Mouse (Mus musculus) forebrain, embryonic 15.5 days (tissue): Measurements from ENCODE around the gene Kcnh6. TPM values are rescaled to one million over a fixed set of nuclear protein-coding genes. Genes with fewer than 3 reads are reported as not detected.

Experiments
- ATAC-seq: fragments of 200-750 bp; cut with Nextera tagmentation; replicated peaks from 2 replicates; pipeline ENCODE4 v1.8.0; 2017; ENCODE audit warnings: mild to moderate bottlenecking, moderate TSS enrichment, moderate library complexity
- H3K27ac ChIP-seq: fragments of 300-500 bp; sonication (generic); replicated peaks from 2 replicates; pipeline ENCODE4 v1.5.1; 2015; ENCODE audit warnings: mild to moderate bottlenecking, inconsistent platforms
- H3K27me3 ChIP-seq: fragments of 300-500 bp; sonication (generic); 2 replicates; pipeline ENCODE4 v1.6.1; 2015; ENCODE audit warnings: inconsistent platforms
- H3K36me3 ChIP-seq: fragments of 300-500 bp; sonication (generic); 2 replicates; pipeline ENCODE4 v1.6.1; 2015; ENCODE audit warnings: mild to moderate bottlenecking, inconsistent platforms
- H3K4me1 ChIP-seq: fragments of 300-500 bp; sonication (generic); 2 replicates; pipeline ENCODE4 v1.6.1; 2015; ENCODE audit warnings: inconsistent platforms
- H3K4me2 ChIP-seq: fragments of 300-500 bp; sonication (generic); replicated peaks from 2 replicates; pipeline ENCODE4 v1.6.1; 2015; ENCODE audit warnings: mild to moderate bottlenecking, inconsistent platforms
- H3K4me3 ChIP-seq: fragments of 300-500 bp; sonication (generic); 2 replicates; pipeline ENCODE4 v1.5.1; 2015; ENCODE audit warnings: mild to moderate bottlenecking, inconsistent platforms
- H3K9ac ChIP-seq: fragments of 300-500 bp; sonication (generic); replicated peaks from 2 replicates; pipeline ENCODE4 v1.6.1; 2015; ENCODE audit warnings: mild to moderate bottlenecking, inconsistent platforms
- H3K9me3 ChIP-seq: fragments of 300-500 bp; sonication (generic); 2 replicates; pipeline ENCODE4 v1.6.1; 2016; ENCODE audit warnings: inconsistent platforms
- WGBS: fragments of 180-500 bp; shearing (Covaris S2); methylation state at CpG from one replicate; pipeline ENCODE4 v1.1.7; 2015; ENCODE audit warnings: mixed read lengths; 5-methylcytosine and 5-hydroxymethylcytosine counted together
- polyA plus RNA-seq: library from polyadenylated mRNA; unstranded; fragments of >200 nt; fragmentation: Nextera tagmentation; extraction: Ambion mirVana; gene quantifications from 2 replicates; pipeline ENCODE4 v1.2.1, GENCODE M21; 2015

The Kcnh6 gene
- polyA plus RNA-seq, 1 experiment from 2014 or later: 0.57 TPM

DNA sequence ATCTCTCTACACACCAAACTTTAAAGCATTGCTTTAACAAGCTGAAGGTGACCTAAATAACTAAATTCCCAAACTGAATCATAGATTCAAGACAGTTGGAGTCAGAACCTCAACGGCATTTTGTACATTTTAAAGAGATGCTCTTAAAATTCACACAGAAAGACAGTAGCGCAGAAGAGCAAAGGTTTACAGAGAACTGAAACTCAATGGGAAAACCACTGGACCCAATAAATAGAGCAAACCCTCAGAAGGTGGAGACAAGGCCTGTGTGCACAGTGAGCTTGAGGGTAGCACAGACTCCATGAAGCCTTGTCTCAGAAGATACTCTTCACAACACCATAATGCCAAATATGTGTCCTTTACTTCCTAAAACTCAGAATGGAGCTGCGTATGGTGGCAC lies 37.9 kb downstream of the Kcnh6 start:
- Histone ChIP-seq H3K4me3 (no peak overlapping the region), H3K4me1 (0 out of 2 replicates have a peak, but pooled peaks cover under 1% of the 10 kb centered on the region), H3K27ac (no peak overlapping the region), H3K27me3 (no peaks in the 10 kb centered on the region), H3K9me3 (no peaks in the 10 kb centered on the region), H3K36me3 (peaks cover 33% of the 10 kb centered on the region), H3K9ac (no peak overlapping the region), H3K4me2 (no peak overlapping the region)
- 97% methylated on average over 3 of the region's 3 CpGs for WGBS
- no peak for ATAC-seq

- H3K9me3 ChIP-seq: no peaks in the 10 kb centered on the region
- H3K4me3 ChIP-seq: no peak overlapping the region
- H3K36me3 ChIP-seq: peaks cover 41% of the 10 kb centered on the region
- no peak for ATAC-seq
- H3K27ac ChIP-seq: no peak overlapping the region
- H3K9ac ChIP-seq: no peak overlapping the region
- H3K27me3 ChIP-seq: no peaks in the 10 kb centered on the region
- H3K4me2 ChIP-seq: no peak overlapping the region
- WGBS: 86% methylated on average over 9 of the region's 9 CpGs
- H3K4me1 ChIP-seq: no peaks in the 10 kb centered on the region
Measured at GRCm38 (mm10) chr11:106046584-106046983, 38.7 kb downstream of the Kcnh6 start.

DNA sequence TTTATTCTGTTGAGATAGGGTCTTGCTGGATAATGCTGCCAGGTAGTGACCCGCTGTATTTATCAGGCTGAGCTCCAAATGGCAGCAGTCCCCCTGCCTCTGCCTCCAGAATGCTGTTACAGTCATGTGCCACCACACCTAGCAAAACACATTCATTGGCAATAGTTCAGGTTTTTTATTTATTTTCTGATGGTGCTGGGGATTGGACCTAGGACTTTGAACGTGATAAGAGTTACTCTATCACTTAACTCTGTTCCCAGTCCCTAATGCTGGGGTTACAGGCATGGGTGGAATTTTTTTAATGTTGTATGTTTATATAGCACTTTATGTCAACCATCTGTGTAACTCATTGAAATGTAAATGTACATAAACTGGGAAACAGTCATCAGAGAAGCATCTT lies 46.0 kb downstream of the Kcnh6 start:
- ATAC-seq: no peak
- Histone ChIP-seq H3K4me1 (no peaks in the 10 kb centered on the region), H3K9me3 (no peaks in the 10 kb centered on the region), H3K27me3 (no peaks in the 10 kb centered on the region), H3K4me3 (no peak overlapping the region), H3K9ac (no peak overlapping the region), H3K27ac (no peak overlapping the region), H3K36me3 (peaks cover 94% of the 10 kb centered on the region), H3K4me2 (no peak overlapping the region)
- WGBS: 93% methylated on average over 2 of the region's 2 CpGs

DNA sequence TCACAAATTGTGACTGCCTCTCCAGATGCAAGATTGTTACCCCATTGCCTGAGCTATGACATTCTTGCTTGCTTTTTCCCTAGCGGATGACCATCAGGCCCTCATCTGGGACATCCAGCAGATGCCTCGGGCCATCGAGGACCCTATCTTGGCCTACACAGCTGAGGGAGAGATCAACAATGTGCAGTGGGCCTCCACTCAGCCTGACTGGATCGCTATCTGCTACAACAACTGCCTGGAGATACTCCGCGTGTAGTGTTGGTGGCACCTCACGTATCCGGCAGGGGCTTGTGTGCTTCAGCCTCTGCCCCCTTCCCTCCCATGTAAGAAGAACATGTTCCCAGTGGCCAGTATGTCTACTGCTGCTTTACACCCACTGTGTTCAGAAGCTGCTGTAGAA lies 46.7 kb downstream of the Kcnh6 start:
- Histone ChIP-seq H3K4me2 (no peak overlapping the region), H3K36me3 (peaks cover 95% of the 10 kb centered on the region), H3K27ac (no peak overlapping the region), H3K4me3 (no peak overlapping the region), H3K27me3 (no peaks in the 10 kb centered on the region), H3K9me3 (no peaks in the 10 kb centered on the region), H3K9ac (no peak overlapping the region), H3K4me1 (no peaks in the 10 kb centered on the region)
- no peak for ATAC-seq
- 96% methylated on average over 8 of the region's 8 CpGs for WGBS

- Histone ChIP-seq H3K9ac (no peak overlapping the region), H3K27me3 (no peaks in the 10 kb centered on the region), H3K36me3 (peaks cover 96% of the 10 kb centered on the region), H3K4me2 (no peak overlapping the region), H3K9me3 (no peaks in the 10 kb centered on the region), H3K27ac (no peak overlapping the region), H3K4me1 (no peaks in the 10 kb centered on the region), H3K4me3 (no peak overlapping the region)
- ATAC-seq: no peak
- WGBS: 93% methylated on average over 6 of the region's 6 CpGs
Measured at GRCm38 (mm10) chr11:106055341-106055740, 47.4 kb downstream of the Kcnh6 start.

- no peak overlapping the region for H3K27ac ChIP-seq
- no peak overlapping the region for H3K4me3 ChIP-seq
- H3K9ac ChIP-seq: no peak overlapping the region
- no peaks in the 10 kb centered on the region for H3K27me3 ChIP-seq
- peaks cover 82% of the 10 kb centered on the region for H3K36me3 ChIP-seq
- no peaks in the 10 kb centered on the region for H3K9me3 ChIP-seq
- no peak overlapping the region for H3K4me2 ChIP-seq
- WGBS: 92% methylated on average over 8 of the region's 8 CpGs
- no peaks in the 10 kb centered on the region for H3K4me1 ChIP-seq
- no peak for ATAC-seq
Measured at GRCm38 (mm10) chr11:106056819-106057491, 49.0 kb downstream of the Kcnh6 start.

GRCm38 (mm10) chr11:106058020-106058419 lies 50.1 kb downstream of the Kcnh6 start:
- Histone ChIP-seq H3K9me3 (no peaks in the 10 kb centered on the region), H3K36me3 (peaks cover 72% of the 10 kb centered on the region), H3K4me2 (no peak overlapping the region), H3K27me3 (no peaks in the 10 kb centered on the region), H3K9ac (no peak overlapping the region), H3K4me3 (no peak overlapping the region), H3K27ac (no peak overlapping the region), H3K4me1 (no peaks in the 10 kb centered on the region)
- 70% methylated on average over 8 of the region's 8 CpGs for WGBS
- no peak for ATAC-seq

- Histone ChIP-seq H3K36me3 (peaks cover 47% of the 10 kb centered on the region), H3K27me3 (no peaks in the 10 kb centered on the region), H3K27ac (no peak overlapping the region), H3K9me3 (no peaks in the 10 kb centered on the region), H3K4me3 (no peak overlapping the region), H3K4me2 (no peak overlapping the region), H3K4me1 (no peaks in the 10 kb centered on the region), H3K9ac (no peak overlapping the region)
- no peak for ATAC-seq
- WGBS: 91% methylated on average over 1 of the region's 1 CpGs
Measured at GRCm38 (mm10) chr11:106060549-106060948, 52.6 kb downstream of the Kcnh6 start.

- Histone ChIP-seq H3K27ac (no peak overlapping the region), H3K9me3 (no peaks in the 10 kb centered on the region), H3K4me1 (peaks cover 1% of the 10 kb centered on the region), H3K9ac (no peak overlapping the region), H3K27me3 (no peaks in the 10 kb centered on the region), H3K4me2 (no peak overlapping the region), H3K4me3 (no peak overlapping the region), H3K36me3 (peaks cover 39% of the 10 kb centered on the region)
- WGBS: 90% methylated on average over 1 of the region's 1 CpGs
- no peak for ATAC-seq
Measured at GRCm38 (mm10) chr11:106061311-106061710, 53.4 kb downstream of the Kcnh6 start.

GRCm38 (mm10) chr11:106063756-106064155 lies 55.8 kb downstream of the Kcnh6 start:
- Histone ChIP-seq H3K4me3 (no peak overlapping the region), H3K9me3 (no peaks in the 10 kb centered on the region), H3K27ac (no peak overlapping the region), H3K9ac (no peak overlapping the region), H3K4me1 (peaks cover 14% of the 10 kb centered on the region), H3K36me3 (peaks cover 15% of the 10 kb centered on the region), H3K4me2 (no peak overlapping the region), H3K27me3 (no peaks in the 10 kb centered on the region)
- ATAC-seq: no peak
- WGBS: 87% methylated on average over 5 of the region's 5 CpGs

DNA sequence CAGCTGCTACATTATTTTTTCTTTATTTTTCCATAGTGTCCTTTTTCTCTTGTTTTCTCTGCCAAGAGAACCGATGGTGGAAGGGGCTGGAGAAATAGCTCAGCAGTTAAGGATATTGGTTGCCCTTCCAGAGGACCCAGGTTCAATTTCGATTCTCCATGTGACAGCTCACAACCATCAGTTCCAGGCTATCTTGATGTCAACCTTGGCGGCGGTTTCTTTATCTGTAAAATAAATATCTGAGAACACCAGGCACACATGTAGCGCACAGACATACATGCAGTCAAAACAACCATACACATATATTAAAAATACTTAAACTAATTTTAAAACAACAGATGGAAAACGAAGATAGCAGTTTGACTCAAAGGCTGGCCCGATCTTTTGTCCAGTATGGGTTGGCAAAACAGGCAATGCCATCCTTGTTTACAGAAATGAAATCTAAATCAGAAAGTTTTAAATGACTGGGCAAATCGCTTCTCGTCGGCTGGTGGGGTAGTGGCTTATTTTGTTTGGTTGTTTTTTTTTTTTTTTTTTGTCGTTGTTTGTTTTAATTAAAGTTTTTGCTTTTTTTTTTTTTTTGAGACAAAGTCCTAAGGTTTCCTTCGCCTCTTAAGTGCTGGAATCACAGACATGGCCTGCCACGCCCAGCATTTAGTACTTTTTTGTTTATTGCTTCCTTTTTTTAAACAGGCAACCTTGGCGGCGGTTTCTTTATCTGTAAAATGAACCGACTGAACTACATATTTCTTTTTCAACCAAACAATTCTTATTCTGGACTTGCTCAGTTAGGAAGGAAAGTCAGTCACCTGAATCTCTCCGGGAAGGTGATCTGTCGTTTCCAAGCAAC lies 57.4 kb downstream of the Kcnh6 start:
- Histone ChIP-seq H3K9me3 (no peaks in the 10 kb centered on the region), H3K36me3 (no peaks in the 10 kb centered on the region), H3K4me3 (peak overlapping the region; percentile 84), H3K4me1 (peaks cover 14% of the 10 kb centered on the region), H3K27me3 (no peaks in the 10 kb centered on the region), H3K9ac (peak overlapping the region; percentile 87), H3K27ac (peak overlapping the region; percentile 84), H3K4me2 (peak overlapping the region; percentile 92)
- no peak for ATAC-seq
- WGBS: 46% methylated on average over 18 of the region's 18 CpGs

DNA sequence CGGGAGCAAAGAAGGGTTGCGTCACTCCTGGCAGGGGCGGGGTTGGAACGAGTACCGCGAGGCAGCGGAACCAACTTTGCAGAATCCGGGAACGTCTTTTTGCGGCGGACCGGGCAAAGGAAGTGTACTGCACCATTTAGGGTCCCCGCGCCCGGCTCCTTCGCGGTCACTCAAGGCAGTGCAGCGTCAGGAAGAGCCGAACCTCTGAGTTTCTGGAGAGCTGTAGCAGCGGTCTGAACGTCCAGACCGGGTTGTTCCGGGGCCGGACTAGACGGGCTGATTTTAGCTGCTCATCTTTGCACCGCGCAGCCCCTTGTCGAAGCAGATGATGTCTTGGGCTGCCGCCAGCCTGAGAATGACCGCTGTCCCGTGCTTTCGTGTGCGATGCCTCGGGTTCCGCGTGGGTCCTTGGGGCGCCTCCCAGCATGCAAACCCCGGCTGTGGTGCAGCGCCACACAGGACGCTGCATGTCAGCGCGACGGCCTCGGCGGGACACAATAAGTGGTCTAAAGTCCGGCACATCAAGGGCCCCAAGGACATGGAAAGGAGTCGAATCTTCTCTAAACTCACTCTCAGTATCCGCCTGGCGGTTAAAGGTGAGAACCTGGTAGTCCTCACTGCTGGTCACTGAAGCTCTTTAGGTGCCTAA lies 58.1 kb downstream of the Kcnh6 start, which contains the start of gene Taco1:
Taco1 (plus strand) TSS at position 139 of the 649 bp plus-strand sequence.
- H3K9ac ChIP-seq: peak within 1 kb of the TSS; percentile 87
- peak; percentile 97 for ATAC-seq
- no peaks in the 10 kb centered on the region for H3K27me3 ChIP-seq
- H3K36me3 ChIP-seq: no peaks in the 10 kb centered on the region
- under 1% methylated on average over 49 of the region's 49 CpGs for WGBS
- H3K4me2 ChIP-seq: peak within 1 kb of the TSS; percentile 92
- H3K9me3 ChIP-seq: no peaks in the 10 kb centered on the region
- peak within 1 kb of the TSS; percentile 84 for H3K27ac ChIP-seq
- peaks cover 14% of the 10 kb centered on the region for H3K4me1 ChIP-seq
- H3K4me3 ChIP-seq: peak within 1 kb of the TSS; percentile 84
